Mouse (Mus musculus): ENCODE results near the gene Mamstr.

Gene Mamstr

DNA sequence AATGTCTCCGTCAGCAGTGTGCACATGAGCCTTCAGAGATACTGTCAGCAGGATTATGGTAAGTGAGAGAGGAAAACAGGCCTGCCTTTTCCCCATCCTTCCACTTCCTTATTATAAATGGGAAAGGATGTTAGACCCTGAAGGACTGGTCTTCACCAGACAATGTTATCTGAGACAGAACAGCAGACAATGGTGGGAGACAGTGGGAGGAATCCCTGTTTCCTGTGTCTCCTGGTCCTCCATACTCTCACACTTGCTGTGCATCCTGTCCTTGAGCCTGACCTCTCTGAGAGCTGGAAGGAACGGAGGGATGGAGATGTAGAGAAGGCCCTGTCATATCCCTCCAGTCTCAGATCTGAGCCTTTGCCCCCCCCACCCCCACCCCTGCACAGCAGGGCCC is 52.6 kb downstream of the Mamstr start:
- no peak for DNase-seq (ENCODE audit: low spot score in 2 of 2)

DNA sequence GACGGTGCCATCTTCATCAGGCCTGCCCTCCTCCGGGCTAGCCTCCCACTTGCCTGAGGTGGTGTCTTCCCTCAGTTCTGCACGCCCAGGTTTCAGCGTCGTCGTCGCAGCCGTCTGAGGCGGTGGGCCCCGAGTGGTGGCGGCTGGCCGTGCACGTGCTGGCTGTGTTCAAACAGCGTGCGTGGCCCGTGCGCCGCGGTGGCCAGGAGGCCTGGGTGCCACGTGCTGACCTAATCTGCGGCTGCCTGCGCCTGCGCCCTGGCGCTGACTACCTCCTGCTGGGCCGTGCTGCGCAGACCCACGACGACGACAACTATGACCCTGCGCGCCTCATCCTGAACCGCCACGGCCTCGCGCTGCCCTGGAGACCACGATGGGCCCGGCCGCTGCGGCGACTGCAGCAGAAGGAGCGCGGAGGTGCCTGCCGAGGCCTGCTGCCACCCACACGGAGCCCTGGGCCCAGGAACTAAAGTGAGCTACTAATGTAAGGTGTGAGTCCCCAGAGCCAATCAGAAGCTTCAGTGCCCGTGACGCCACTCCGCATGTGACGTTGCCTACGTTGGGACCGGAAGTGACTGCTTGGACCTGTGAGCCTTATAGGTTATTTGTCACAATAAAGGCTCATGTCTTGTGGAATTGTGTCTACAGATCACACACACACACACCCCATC is 54.3 kb downstream of the Mamstr start, which contains the start of gene Sec1:
TSS of gene Sec1 (minus strand) at position 482 of the 671 bp plus-strand sequence.
- no peak for DNase-seq (ENCODE audit: low spot score in 2 of 2)

DNA sequence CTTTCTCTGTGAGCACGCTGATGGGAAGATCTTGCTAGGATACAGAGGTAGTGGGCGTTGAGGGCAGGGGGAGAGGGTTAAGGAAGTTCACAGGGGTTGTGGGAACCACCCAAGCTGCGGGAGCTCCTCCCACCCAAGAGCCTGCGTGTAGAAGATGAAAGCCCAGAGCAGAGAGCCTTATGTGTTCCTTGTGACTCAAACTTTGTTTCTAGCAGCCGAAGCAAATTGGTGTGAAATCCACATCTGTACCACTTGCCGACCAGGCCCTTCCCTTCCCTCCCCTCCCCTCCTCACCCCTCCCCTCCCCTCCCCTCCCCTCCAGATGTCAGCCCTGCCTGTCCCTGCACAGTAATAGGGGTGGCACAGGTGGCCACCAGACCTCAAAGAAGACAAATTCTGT is 55.3 kb downstream of the Mamstr start:
- DNase-seq (ENCODE audit: low spot score in 2 of 2): no peak
